Mouse (Mus musculus): ENCODE measurements at regions not wholly inside any gene's neighbourhood (a gene's known extent, or its start where the extent isn't known, plus 50 kb on each side); places are given as distances from the start of the nearest gene placed in this dataset.
A peak's percentile ranks its signal among the peaks of the same experiment; 100 is the strongest.

DNA sequence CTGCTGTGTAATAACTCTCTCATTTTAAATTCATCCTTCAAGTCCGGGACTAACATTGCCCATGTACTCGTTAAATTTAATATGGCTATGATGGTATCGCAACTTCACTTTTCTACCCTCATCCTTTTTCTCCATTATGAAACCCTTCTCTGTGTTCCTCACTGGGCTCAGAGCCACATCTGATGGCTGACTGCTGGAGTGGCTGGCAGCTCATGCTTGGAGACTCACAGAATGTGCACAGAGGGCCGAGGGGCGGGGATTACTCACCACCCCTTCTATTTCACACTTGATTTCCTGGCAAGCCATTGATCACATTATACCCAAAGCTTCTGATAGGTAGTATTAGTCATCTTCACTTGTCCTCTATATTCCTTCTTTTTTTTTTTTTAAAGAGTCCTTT, 81.1 kb upstream of the Vwde start:
- no peak for DNase-seq (ENCODE audit: low spot score in 2 of 2)

DNA sequence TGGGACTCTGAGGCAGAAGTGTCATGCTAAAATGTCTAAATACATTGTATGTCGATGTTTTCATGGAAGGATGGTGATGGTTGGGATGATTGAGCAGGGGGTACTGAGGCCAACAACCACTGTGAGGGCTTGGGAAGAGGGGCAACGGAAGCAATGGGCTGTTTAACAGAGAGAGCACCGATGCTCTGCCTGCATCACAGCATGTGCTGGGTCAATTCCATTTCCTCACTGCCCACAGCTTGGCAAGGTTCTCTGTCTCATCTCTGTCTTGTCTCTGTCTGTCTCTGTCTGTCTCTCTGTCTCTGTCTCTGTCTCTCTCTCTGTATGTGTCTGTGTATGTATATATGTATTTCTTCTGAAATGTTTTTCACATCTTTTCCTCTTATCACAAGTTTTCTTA, 73.4 kb upstream of the Vwde start:
- DNase-seq (ENCODE audit: low spot score in 2 of 2) = no peak

DNA sequence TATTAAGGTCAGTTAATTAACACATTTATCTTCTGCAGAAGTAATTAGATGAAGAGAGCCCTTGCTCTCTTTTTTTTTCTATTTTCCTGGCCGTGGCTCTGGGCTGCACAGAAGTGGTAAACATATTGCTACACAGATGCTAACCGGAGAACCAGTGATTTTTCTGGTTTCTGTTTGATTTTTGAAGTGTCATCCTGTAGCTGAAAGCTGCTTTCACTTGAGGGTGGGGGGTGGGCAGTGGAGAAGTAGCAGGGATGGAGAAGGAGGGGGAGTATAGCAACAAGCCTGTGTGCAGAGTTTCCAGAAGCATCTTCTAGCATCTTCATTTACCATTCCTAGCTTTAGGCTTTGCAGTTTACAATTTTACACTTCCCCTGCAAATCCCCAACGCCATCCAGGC, 72.3 kb upstream of the Vwde start:
- DNase-seq (ENCODE audit: low spot score in 2 of 2) = peak in 1 of 2 experiments; percentile 13

- DNase-seq (ENCODE audit: low spot score in 2 of 2) = no peak
Observed at GRCm38 (mm10) chr6:13296041-13296440, 71.3 kb upstream of the Vwde start.

DNA sequence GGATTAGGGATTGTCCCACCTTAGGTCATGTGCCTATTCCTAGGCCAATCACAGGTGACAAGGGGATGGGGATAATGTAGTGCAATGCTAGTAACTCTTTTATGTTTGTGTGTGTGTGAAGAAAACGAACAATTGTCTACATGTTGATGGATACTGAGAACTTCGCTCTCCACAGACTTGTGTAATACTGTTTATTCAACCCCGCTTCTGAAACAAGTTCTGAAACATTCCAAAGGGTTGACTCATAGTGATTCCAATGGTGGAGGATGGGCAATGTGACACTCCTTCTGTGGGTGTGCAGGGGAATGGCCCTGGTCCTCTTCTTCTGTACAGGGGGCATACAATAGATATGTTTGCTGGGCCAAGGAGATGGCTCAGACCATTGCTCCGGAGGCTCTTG, 69.6 kb upstream of the Vwde start:
- no peak for DNase-seq (ENCODE audit: low spot score in 2 of 2)

- no peak for DNase-seq (ENCODE audit: low spot score in 2 of 2)
Observed at GRCm38 (mm10) chr6:13288500-13288899, 63.7 kb upstream of the Vwde start.

DNA sequence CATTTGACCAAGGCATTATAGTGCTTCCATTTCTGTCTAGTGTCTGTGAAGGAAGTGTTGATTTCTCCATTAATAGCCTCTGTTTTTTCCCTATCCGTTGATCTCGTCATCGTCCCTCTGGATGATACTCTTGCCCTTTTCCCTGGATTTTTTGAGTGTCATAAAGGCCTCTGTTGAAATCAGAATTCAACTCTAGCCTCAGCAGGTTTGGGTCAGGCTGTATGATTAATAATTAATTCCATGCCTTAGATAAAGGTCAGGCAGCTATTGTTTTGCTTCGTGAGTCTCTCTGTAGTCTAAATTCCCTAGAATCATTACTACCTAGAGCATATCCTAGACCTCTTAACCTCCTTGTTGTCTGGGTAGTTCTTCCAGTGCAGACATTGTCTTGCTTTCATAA, 63.0 kb upstream of the Vwde start:
- DNase-seq (ENCODE audit: low spot score in 2 of 2) = no peak

DNA sequence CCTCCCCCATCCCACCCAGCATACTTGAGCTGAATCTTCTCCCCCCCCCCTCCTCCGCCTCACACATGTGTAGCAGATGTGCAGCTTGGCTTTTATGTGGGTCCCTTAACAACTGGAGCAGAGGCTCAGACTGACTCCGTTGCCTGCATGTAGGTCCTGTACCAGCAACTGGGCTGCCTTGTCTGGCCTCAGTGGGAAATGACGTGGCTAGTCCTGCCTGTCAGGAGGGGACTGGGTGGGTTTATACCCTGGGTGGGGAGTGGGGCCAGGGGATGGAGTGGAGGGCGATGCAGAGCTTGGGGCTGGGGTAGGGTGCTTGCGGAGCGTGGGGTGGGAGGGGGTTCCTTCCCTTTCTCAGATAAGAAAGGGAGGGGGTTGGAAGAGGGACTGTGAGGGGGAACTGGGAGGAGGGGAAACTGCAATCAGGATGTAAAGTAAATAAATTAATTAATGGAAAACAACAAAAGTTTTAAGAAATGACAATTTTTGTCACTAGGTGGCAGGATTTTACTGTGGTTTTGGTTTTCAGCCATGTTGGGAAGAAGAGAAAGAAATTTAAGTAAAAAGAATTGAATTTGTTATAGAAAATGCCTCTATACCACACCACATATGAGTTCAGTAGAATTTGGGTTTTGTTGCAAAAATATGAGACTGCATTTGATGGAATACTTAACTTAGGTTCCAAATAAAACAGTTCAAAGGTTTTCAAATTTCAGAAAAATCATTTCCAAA, 61.9 kb upstream of the Vwde start:
- no peak for DNase-seq (ENCODE audit: low spot score in 2 of 2)

- DNase-seq (ENCODE audit: low spot score in 2 of 2) = no peak
Observed at GRCm38 (mm10) chr6:13280835-13281234, 56.1 kb upstream of the Vwde start.
